Mouse (Mus musculus) inflammation-experienced regulatory T-cells (primary cell): ENCODE measurements around the gene Acvr1c. TPM values are rescaled to one million over a fixed set of nuclear protein-coding genes. Genes with fewer than 3 reads are reported as not detected.

ENCODE experiments used
- polyA plus RNA-seq, 2 experiments: library from polyadenylated mRNA; unstranded; fragments of 100-300 nt; shearing (Covaris generic); gene quantifications; one replicate each; pipeline ENCODE4 v1.2.1; 2017

The Acvr1c gene
- under 1 TPM; 0.29 to 0.41 TPM for polyA plus RNA-seq

DNA sequence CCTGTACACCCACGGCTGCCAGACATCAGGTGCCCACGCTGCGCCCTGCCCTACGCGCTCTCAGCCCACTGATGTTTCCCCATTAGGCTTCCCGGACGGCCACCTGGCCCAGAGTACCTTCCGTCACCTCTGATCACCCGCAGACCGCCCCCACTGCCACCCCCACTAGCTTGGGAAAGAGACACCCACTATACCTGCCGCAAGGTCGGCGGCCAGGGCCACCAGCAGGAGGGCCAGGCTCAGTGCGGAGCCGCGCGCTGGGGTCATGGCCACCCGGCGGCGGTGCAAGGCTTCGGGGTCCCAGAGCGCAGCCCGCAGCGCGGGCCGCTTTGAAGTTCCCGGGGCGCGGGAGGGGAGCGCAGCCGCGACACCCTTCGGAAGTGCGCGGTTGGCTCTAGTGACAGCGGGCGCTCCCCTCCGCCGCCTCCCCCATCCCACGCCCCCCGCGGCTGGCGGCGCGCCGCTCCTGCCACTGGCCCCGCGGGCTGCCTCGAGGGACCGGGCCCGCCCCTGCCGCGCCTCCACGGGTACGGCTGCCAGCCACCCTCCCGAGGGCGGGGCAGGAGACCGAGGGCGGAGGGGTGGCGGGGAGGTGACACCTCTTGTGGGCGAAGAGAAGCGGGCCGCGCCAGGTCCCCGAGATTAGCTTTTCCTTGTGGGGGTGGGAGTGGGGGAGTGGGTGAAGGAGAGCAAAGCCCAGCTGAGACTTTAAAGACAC lies at the start of gene Acvr1c:
Acvr1c (minus strand) TSS at position 482 of the 718 bp plus-strand sequence.

Other genes with a start within 250 kb of the Acvr1c start
- gene Cytip, start 162.4 kb downstream of the Acvr1c start, polyA plus RNA-seq: 100 to 1,000 TPM; 418 to 615 TPM
- not detected for gene Gm17409, start 112.2 kb upstream of the Acvr1c start, polyA plus RNA-seq
- 1 to 10 TPM in 1 of 2 experiments, under 1 TPM in 1; 0.57 to 1.7 TPM for gene Acvr1, start 209.3 kb upstream of the Acvr1c start, polyA plus RNA-seq
- 1 to 10 TPM in 1 of 2 experiments, under 1 TPM in 1; 0.99 to 3.1 TPM for gene Upp2, start 209.4 kb upstream of the Acvr1c start, polyA plus RNA-seq